Mouse (Mus musculus) WW6 (cell line): ENCODE results near the gene Palmd.

ENCODE experiments used
- DNase-seq: peaks from one replicate; pipeline ENCODE4 v3.0.0-alpha.2; 2013; ENCODE audit warnings: low read depth, low spot score

Palmd gene

GRCm38 (mm10) chr3:116892206-116892563, 76.6 kb downstream of the Palmd start:
- no peak for DNase-seq

- DNase-seq: no peak
These were observed 77.2 kb downstream of the Palmd start for GRCm38 (mm10) chr3:116891436-116892205.

- DNase-seq: no peak
These were observed 78.2 kb downstream of the Palmd start for GRCm38 (mm10) chr3:116890576-116890975.

- no peak for DNase-seq
These were observed 79.4 kb downstream of the Palmd start for GRCm38 (mm10) chr3:116889358-116889757.

- DNase-seq: no peak
These were observed 83.8 kb downstream of the Palmd start for GRCm38 (mm10) chr3:116884941-116885340.

GRCm38 (mm10) chr3:116882221-116882960, 86.4 kb downstream of the Palmd start:
- no peak for DNase-seq

- no peak for DNase-seq
These were observed 98.4 kb downstream of the Palmd start for GRCm38 (mm10) chr3:116870372-116870771.
